Mouse (Mus musculus) spleen, postnatal 4 days (tissue): ENCODE data around the gene Gm49380.

Experiments
- DNase-seq, 2 experiments: peaks; one replicate each; pipeline ENCODE4 v3.0.0; 2022; ENCODE audit warnings: low spot score in 2 of 2

Gm49380 gene

GRCm38 (mm10) chr9:44113105-44113789, at the start of gene Gm49380, which contains the start of gene Rnf26:
Gene Gm49380, minus strand, starts transcription at chr9:44113500.
Gene Rnf26, minus strand, starts transcription at chr9:44113517.
- peak; percentile 95 to 97 for DNase-seq

GRCm38 (mm10) chr9:44159886-44160285, 46.6 kb upstream of the Gm49380 start:
- no peak for DNase-seq

GRCm38 (mm10) chr9:44147290-44147689, 34.0 kb upstream of the Gm49380 start:
- no peak for DNase-seq

- DNase-seq: no peak
Measured at GRCm38 (mm10) chr9:44144718-44145060, 31.4 kb upstream of the Gm49380 start.

- DNase-seq: no peak
Measured at GRCm38 (mm10) chr9:44144023-44144717, 30.9 kb upstream of the Gm49380 start.

- DNase-seq: no peak
Measured at GRCm38 (mm10) chr9:44143421-44143820, 30.1 kb upstream of the Gm49380 start.

- DNase-seq: no peak
Measured at GRCm38 (mm10) chr9:44141951-44142350, 28.7 kb upstream of the Gm49380 start.

GRCm38 (mm10) chr9:44137846-44138245, 24.5 kb upstream of the Gm49380 start:
- no peak for DNase-seq

- no peak for DNase-seq
Measured at GRCm38 (mm10) chr9:44135731-44136411, 22.6 kb upstream of the Gm49380 start.

GRCm38 (mm10) chr9:44134851-44135730, 21.8 kb upstream of the Gm49380 start:
- DNase-seq: peak in 1 of 2 experiments; percentile 70

GRCm38 (mm10) chr9:44134101-44134850, 21.0 kb upstream of the Gm49380 start, which contains the start of gene Mcam:
Gene Mcam, plus strand, starts transcription at chr9:44134469.
- DNase-seq: peak in 1 of 2 experiments; percentile 70

GRCm38 (mm10) chr9:44133287-44133686, 20.0 kb upstream of the Gm49380 start:
- DNase-seq: no peak

- no peak for DNase-seq
Measured at GRCm38 (mm10) chr9:44132200-44132599, 18.9 kb upstream of the Gm49380 start.

- peak in 1 of 2 experiments; percentile 54 for DNase-seq
Measured at GRCm38 (mm10) chr9:44131276-44131590, 17.9 kb upstream of the Gm49380 start.

GRCm38 (mm10) chr9:44130581-44131275, 17.4 kb upstream of the Gm49380 start:
- DNase-seq: peak in 1 of 2 experiments; percentile 67

- DNase-seq: peak; percentile 52 to 76
Measured at GRCm38 (mm10) chr9:44130034-44130433, 16.7 kb upstream of the Gm49380 start.

GRCm38 (mm10) chr9:44129633-44130032, 16.3 kb upstream of the Gm49380 start:
- DNase-seq: no peak

GRCm38 (mm10) chr9:44127351-44127801, 14.1 kb upstream of the Gm49380 start:
- no peak for DNase-seq

- DNase-seq: no peak
Measured at GRCm38 (mm10) chr9:44126746-44127145, 13.4 kb upstream of the Gm49380 start.
